Mouse (Mus musculus): ENCODE results near the gene D17H6S53E. TPM values are rescaled to one million over a fixed set of nuclear protein-coding genes. Genes with fewer than 3 reads are reported as not detected.

The D17H6S53E gene
- polyA plus RNA-seq, 1 experiment from 2014 or later = 7.6 TPM

- TF ChIP-seq CTCF (IDR thresholded peaks at IDR 0.05; ENCODE audit: low read depth) = no peak
- Histone ChIP-seq H3K9me3 (ENCODE audit: low read depth, low read length) (no peaks in the 10 kb centered on the region), H3K4me1 (ENCODE audit: insufficient read depth) (no peaks in the 10 kb centered on the region), H3K4me2 (no peak overlapping the region), H3K27me3 (ENCODE audit: insufficient read depth, low read length) (no peaks in the 10 kb centered on the region), H3K9ac (no peak overlapping the region), H3K27ac (ENCODE audit: low read depth) (no peak overlapping the region), H3K4me3 (ENCODE audit: low read depth, low read length) (no peak overlapping the region), H3K36me3 (ENCODE audit: insufficient read depth) (peaks cover 100% of the 10 kb centered on the region)
- 90% methylated on average over 33 of the region's 33 CpGs for WGBS
- DNase-seq (no peak), ATAC-seq (ENCODE audit: insufficient read depth) (no peak)
Measured at GRCm38 (mm10) chr17:35156461-35157200, 30.5 kb downstream of the D17H6S53E start.

- H3K9ac ChIP-seq = no peak overlapping the region
- no peaks in the 10 kb centered on the region for H3K4me1 ChIP-seq (ENCODE audit: insufficient read depth)
- 91% methylated on average over 8 of the region's 8 CpGs for WGBS
- no peak overlapping the region for H3K4me2 ChIP-seq
- H3K36me3 ChIP-seq (ENCODE audit: insufficient read depth) = peaks cover 100% of the 10 kb centered on the region
- DNase-seq (no peak), ATAC-seq (ENCODE audit: insufficient read depth) (no peak)
- TF ChIP-seq CTCF (IDR thresholded peaks at IDR 0.05; ENCODE audit: low read depth) = no peak
- H3K27me3 ChIP-seq (ENCODE audit: insufficient read depth, low read length) = no peaks in the 10 kb centered on the region
- no peaks in the 10 kb centered on the region for H3K9me3 ChIP-seq (ENCODE audit: low read depth, low read length)
- H3K4me3 ChIP-seq (ENCODE audit: low read depth, low read length) = no peak overlapping the region
- no peak overlapping the region for H3K27ac ChIP-seq (ENCODE audit: low read depth)
Measured at GRCm38 (mm10) chr17:35157254-35157653, 31.1 kb downstream of the D17H6S53E start.

- Histone ChIP-seq H3K4me2 (no peak overlapping the region), H3K36me3 (ENCODE audit: insufficient read depth) (peaks cover 100% of the 10 kb centered on the region), H3K27ac (ENCODE audit: low read depth) (no peak overlapping the region), H3K27me3 (ENCODE audit: insufficient read depth, low read length) (no peaks in the 10 kb centered on the region), H3K4me1 (ENCODE audit: insufficient read depth) (peaks cover 4% of the 10 kb centered on the region; the same call in 1 of the 2 replicates), H3K9ac (no peak overlapping the region), H3K4me3 (ENCODE audit: low read depth, low read length) (no peak overlapping the region), H3K9me3 (ENCODE audit: low read depth, low read length) (no peaks in the 10 kb centered on the region)
- WGBS = 83% methylated on average over 8 of the region's 8 CpGs
- TF ChIP-seq CTCF (IDR thresholded peaks at IDR 0.05; ENCODE audit: low read depth) = no peak
- DNase-seq = no peak
- no peak for ATAC-seq (ENCODE audit: insufficient read depth)
Measured at GRCm38 (mm10) chr17:35157661-35158175, 31.5 kb downstream of the D17H6S53E start.

GRCm38 (mm10) chr17:35158850-35159593, 32.8 kb downstream of the D17H6S53E start:
- 92% methylated on average over 16 of the region's 16 CpGs for WGBS
- Histone ChIP-seq H3K4me3 (ENCODE audit: low read depth, low read length) (no peak overlapping the region), H3K27ac (ENCODE audit: low read depth) (no peak overlapping the region), H3K4me2 (no peak overlapping the region), H3K4me1 (ENCODE audit: insufficient read depth) (peaks cover 6% of the 10 kb centered on the region; the same call in 1 of the 2 replicates), H3K36me3 (ENCODE audit: insufficient read depth) (peaks cover 90% of the 10 kb centered on the region), H3K9ac (no peak overlapping the region), H3K27me3 (ENCODE audit: insufficient read depth, low read length) (no peaks in the 10 kb centered on the region), H3K9me3 (ENCODE audit: low read depth, low read length) (no peaks in the 10 kb centered on the region)
- TF ChIP-seq CTCF (IDR thresholded peaks at IDR 0.05; ENCODE audit: low read depth) = no peak
- ATAC-seq (ENCODE audit: insufficient read depth) = no peak
- DNase-seq = no peak

GRCm38 (mm10) chr17:35159638-35160037, 33.5 kb downstream of the D17H6S53E start:
- no peak overlapping the region for H3K4me2 ChIP-seq
- no peaks in the 10 kb centered on the region for H3K27me3 ChIP-seq (ENCODE audit: insufficient read depth, low read length)
- H3K9ac ChIP-seq = no peak overlapping the region
- ATAC-seq (ENCODE audit: insufficient read depth) (no peak), DNase-seq (no peak)
- no peak for TF ChIP-seq CTCF (IDR thresholded peaks at IDR 0.05; ENCODE audit: low read depth)
- H3K4me3 ChIP-seq (ENCODE audit: low read depth, low read length) = no peak overlapping the region
- 83% methylated on average over 7 of the region's 7 CpGs for WGBS
- peaks cover 84% of the 10 kb centered on the region for H3K36me3 ChIP-seq (ENCODE audit: insufficient read depth)
- peaks cover 6% of the 10 kb centered on the region; the same call in 1 of the 2 replicates for H3K4me1 ChIP-seq (ENCODE audit: insufficient read depth)
- no peaks in the 10 kb centered on the region for H3K9me3 ChIP-seq (ENCODE audit: low read depth, low read length)
- no peak overlapping the region for H3K27ac ChIP-seq (ENCODE audit: low read depth)

GRCm38 (mm10) chr17:35161421-35161820, 35.2 kb downstream of the D17H6S53E start:
- Histone ChIP-seq H3K4me2 (peak overlapping the region; percentile 99; the same call in 1 of the 2 replicates), H3K9ac (no peak overlapping the region), H3K9me3 (ENCODE audit: low read depth, low read length) (no peaks in the 10 kb centered on the region), H3K4me1 (ENCODE audit: insufficient read depth) (peaks cover 13% of the 10 kb centered on the region; the same call in 1 of the 2 replicates), H3K27ac (ENCODE audit: low read depth) (no peak overlapping the region), H3K4me3 (ENCODE audit: low read depth, low read length) (no peak overlapping the region), H3K27me3 (ENCODE audit: insufficient read depth, low read length) (no peaks in the 10 kb centered on the region), H3K36me3 (ENCODE audit: insufficient read depth) (peaks cover 66% of the 10 kb centered on the region)
- ATAC-seq (ENCODE audit: insufficient read depth) (no peak), DNase-seq (no peak)
- no peak for TF ChIP-seq CTCF (IDR thresholded peaks at IDR 0.05; ENCODE audit: low read depth)
- 83% methylated on average over 11 of the region's 11 CpGs for WGBS

- H3K36me3 ChIP-seq (ENCODE audit: insufficient read depth) = peaks cover 59% of the 10 kb centered on the region
- H3K9ac ChIP-seq = peak overlapping the region; percentile 98
- peak overlapping the region; percentile 100 for H3K4me3 ChIP-seq (ENCODE audit: low read depth, low read length)
- DNase-seq = no peak
- no peaks in the 10 kb centered on the region for H3K9me3 ChIP-seq (ENCODE audit: low read depth, low read length)
- H3K4me2 ChIP-seq = peak overlapping the region; percentile 99
- no peak for TF ChIP-seq CTCF (IDR thresholded peaks at IDR 0.05; ENCODE audit: low read depth)
- H3K27ac ChIP-seq (ENCODE audit: low read depth) = no peak overlapping the region
- no peak for ATAC-seq (ENCODE audit: insufficient read depth)
- H3K4me1 ChIP-seq (ENCODE audit: insufficient read depth) = peaks cover 13% of the 10 kb centered on the region; the same call in 1 of the 2 replicates
- WGBS = 56% methylated on average over 14 of the region's 14 CpGs
- H3K27me3 ChIP-seq (ENCODE audit: insufficient read depth, low read length) = no peaks in the 10 kb centered on the region
Measured at GRCm38 (mm10) chr17:35162121-35162520, 35.9 kb downstream of the D17H6S53E start.
